Mouse (Mus musculus): ENCODE data around the gene Alox15. TPM values are rescaled to one million over a fixed set of nuclear protein-coding genes. Genes with fewer than 3 reads are reported as not detected.

The Alox15 gene
- polyA plus RNA-seq (2012; fragmentation: generic; extraction: Trizol), result not detected

DNA sequence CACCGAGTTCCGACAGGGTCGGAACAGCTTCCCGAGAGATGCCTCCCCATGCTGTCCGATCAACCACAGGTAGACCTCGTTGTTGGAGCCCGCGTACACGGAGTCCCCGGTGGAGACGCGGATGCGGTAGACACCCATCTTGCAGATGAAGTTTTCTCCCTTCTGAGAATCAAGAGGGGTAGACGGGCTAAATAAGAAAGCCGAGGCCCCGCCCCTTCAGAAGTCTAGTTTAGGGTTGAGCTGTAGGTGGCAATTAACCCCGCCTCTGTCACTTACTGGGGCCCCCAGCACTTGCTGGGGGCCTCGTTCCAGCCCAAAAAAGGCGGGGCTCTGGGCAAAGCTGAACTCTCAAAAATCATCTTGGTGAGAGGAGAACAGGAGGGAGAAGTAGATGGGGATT is at the start of gene Alox15:
Gene Alox15 (minus strand): TSS at position 164 of the 400 bp plus-strand sequence.

GRCm38 (mm10) chr11:70322528-70322927 is 29.3 kb downstream of the Alox15 start, which contains the start of gene Alox12e:
TSS of gene Alox12e (minus strand) at chr11:70322628.

Other genes with a start within 250 kb of the Alox15 start
- gene Mgl2, start 221.7 kb downstream of the Alox15 start, polyA plus RNA-seq (2012; fragmentation: generic; extraction: Trizol), result under 1 TPM in 1 of 2 experiments, not detected in 1; 0.01 TPM
- gene Clec10a, start 195.8 kb downstream of the Alox15 start, polyA plus RNA-seq (2012; fragmentation: generic; extraction: Trizol), result under 1 TPM; 0.24 to 0.35 TPM
- gene Slc16a11, start 139.3 kb downstream of the Alox15 start, polyA plus RNA-seq (2012; fragmentation: generic; extraction: Trizol), result under 1 TPM; 0.05 to 0.54 TPM
- gene Slc16a13, start 131.0 kb downstream of the Alox15 start, polyA plus RNA-seq (2012; fragmentation: generic; extraction: Trizol), result 1 to 10 TPM in 1 of 2 experiments, under 1 TPM in 1; 0.08 to 2.6 TPM
- gene Bcl6b, start 122.2 kb downstream of the Alox15 start, polyA plus RNA-seq (2012; fragmentation: generic; extraction: Trizol), result under 1 TPM; 0.01 to 0.08 TPM
- 100 to 1,000 TPM; 168 to 216 TPM for gene 0610010K14Rik, start 114.1 kb downstream of the Alox15 start, polyA plus RNA-seq (2012; fragmentation: generic; extraction: Trizol)
- 10 to 100 TPM; 16.5 to 24.7 TPM for gene Gm21988, start 112.2 kb downstream of the Alox15 start, polyA plus RNA-seq (2012; fragmentation: generic; extraction: Trizol)
- gene Rnasek, start 112.2 kb downstream of the Alox15 start, polyA plus RNA-seq (2012; fragmentation: generic; extraction: Trizol), result 100 to 1,000 TPM; 342 to 713 TPM
- gene Alox12, start 96.7 kb downstream of the Alox15 start, polyA plus RNA-seq (2012; fragmentation: generic; extraction: Trizol), result under 1 TPM; 0.04 to 0.07 TPM
- gene Alox12e, start 29.4 kb downstream of the Alox15 start, polyA plus RNA-seq (2012; fragmentation: generic; extraction: Trizol), result under 1 TPM; 0.07 to 0.08 TPM
- gene Pelp1, start 58.0 kb upstream of the Alox15 start, polyA plus RNA-seq (2012; fragmentation: generic; extraction: Trizol), result 10 to 100 TPM; 31.0 to 47.5 TPM
- 10 to 100 TPM; 24.4 to 35.9 TPM for gene Arrb2, start 80.6 kb upstream of the Alox15 start, polyA plus RNA-seq (2012; fragmentation: generic; extraction: Trizol)
- 10 to 100 TPM; 60.7 to 61.7 TPM for gene Med11, start 99.9 kb upstream of the Alox15 start, polyA plus RNA-seq (2012; fragmentation: generic; extraction: Trizol)
- gene Zmynd15, start 107.4 kb upstream of the Alox15 start, polyA plus RNA-seq (2012; fragmentation: generic; extraction: Trizol), result under 1 TPM; 0.05 to 0.08 TPM
- under 1 TPM; 0.04 to 0.19 TPM for gene Cxcl16, start 108.0 kb upstream of the Alox15 start, polyA plus RNA-seq (2012; fragmentation: generic; extraction: Trizol)
- gene Tm4sf5, start 153.2 kb upstream of the Alox15 start, polyA plus RNA-seq (2012; fragmentation: generic; extraction: Trizol), result not detected
- not detected for gene Vmo1, start 162.6 kb upstream of the Alox15 start, polyA plus RNA-seq (2012; fragmentation: generic; extraction: Trizol)
- gene Gltpd2, start 167.2 kb upstream of the Alox15 start, polyA plus RNA-seq (2012; fragmentation: generic; extraction: Trizol), result not detected
- 1,000 to 10,000 TPM in 1 of 2 experiments, 100 to 1,000 TPM in 1; 562 to 1,060 TPM for gene Psmb6, start 173.3 kb upstream of the Alox15 start, polyA plus RNA-seq (2012; fragmentation: generic; extraction: Trizol)
- gene Gm40193, start 180.9 kb upstream of the Alox15 start, polyA plus RNA-seq (2012; fragmentation: generic; extraction: Trizol), result not detected
- 10 to 100 TPM in 1 of 2 experiments, 1 to 10 TPM in 1; 7.9 to 23.3 TPM for gene Pld2, start 188.0 kb upstream of the Alox15 start, polyA plus RNA-seq (2012; fragmentation: generic; extraction: Trizol)
- gene Mink1, start 210.8 kb upstream of the Alox15 start, polyA plus RNA-seq (2012; fragmentation: generic; extraction: Trizol), result 10 to 100 TPM; 12.7 to 36.0 TPM

Measured in C3H10T1/2 (cell line).